Mouse (Mus musculus) neural tube, embryonic 14.5 days (tissue): Measurements from ENCODE around the gene Zfp599. TPM values are rescaled to one million over a fixed set of nuclear protein-coding genes. Genes with fewer than 3 reads are reported as not detected.

ENCODE experiments used
- ATAC-seq: fragments of 200-750 bp; cut with Nextera tagmentation; 2 replicates; pipeline ENCODE4 v1.8.0; 2017; ENCODE audit warnings: low read depth, mild to moderate bottlenecking, moderate TSS enrichment, moderate library complexity
- H3K27ac ChIP-seq: fragments of 300-500 bp; sonication (generic); 2 replicates; pipeline ENCODE4 v1.5.1; 2014; ENCODE audit warnings: low read depth, mild to moderate bottlenecking, control low read depth, low read length, moderate library complexity, mixed read lengths
- H3K27me3 ChIP-seq: fragments of 300-500 bp; sonication (generic); 2 replicates; pipeline ENCODE4 v1.6.1; 2014; ENCODE audit warnings: low read length; ENCODE audit not compliant: control insufficient read depth, insufficient read depth
- H3K36me3 ChIP-seq: fragments of 300-500 bp; sonication (generic); 2 replicates; pipeline ENCODE4 v1.6.1; 2014; ENCODE audit warnings: low read length, mixed read lengths; ENCODE audit not compliant: control insufficient read depth, insufficient read depth
- H3K4me1 ChIP-seq: fragments of 300-500 bp; sonication (generic); 2 replicates; pipeline ENCODE4 v1.6.1; 2014; ENCODE audit warnings: low read length; ENCODE audit not compliant: control insufficient read depth, insufficient read depth
- H3K4me2 ChIP-seq: fragments of 300-500 bp; sonication (generic); 2 replicates; pipeline ENCODE4 v1.6.1; 2014; ENCODE audit warnings: mild to moderate bottlenecking, low read depth, low read length, control low read depth
- H3K4me3 ChIP-seq: fragments of 300-500 bp; sonication (generic); 2 replicates; pipeline ENCODE4 v1.5.1; 2014; ENCODE audit warnings: low read depth, low read length, control low read depth, mixed read lengths
- H3K9ac ChIP-seq: fragments of 300-500 bp; sonication (generic); replicated peaks from 2 replicates; pipeline ENCODE4 v1.6.1; 2014; ENCODE audit warnings: low read depth, mild to moderate bottlenecking, control low read depth, low read length, mixed read lengths
- H3K9me3 ChIP-seq: fragments of 300-500 bp; sonication (generic); 2 replicates; pipeline ENCODE4 v1.6.1; 2016; ENCODE audit warnings: low read length; ENCODE audit not compliant: control insufficient read depth
- WGBS: fragments of 180-500 bp; shearing (Covaris S2); extraction: QIAGEN DNeasy Blood & Tissue Kit; methylation state at CpG from one replicate; pipeline ENCODE4 v1.1.7; 2014; 5-methylcytosine and 5-hydroxymethylcytosine counted together
- polyA plus RNA-seq: library from polyadenylated mRNA; unstranded; fragments of >200 nt; fragmentation: Nextera tagmentation; extraction: Ambion mirVana; gene quantifications from 2 replicates; pipeline ENCODE4 v1.2.1, GENCODE M21; 2014

The Zfp599 gene
- polyA plus RNA-seq, 1 experiment from 2014 or later = 10.8 TPM

GRCm38 (mm10) chr9:22213785-22214194 lies 45.9 kb downstream of the Zfp599 start:
- no peak for ATAC-seq
- Histone ChIP-seq H3K4me1 (no peaks in the 10 kb centered on the region), H3K9me3 (no peaks in the 10 kb centered on the region), H3K36me3 (no peaks in the 10 kb centered on the region), H3K4me2 (no peak overlapping the region), H3K9ac (no peak overlapping the region), H3K4me3 (no peak overlapping the region), H3K27me3 (no peaks in the 10 kb centered on the region), H3K27ac (no peak overlapping the region)
- WGBS = 71% methylated on average over 2 of the region's 2 CpGs

Other genes starting within 250 kb of the Zfp599 start
- 132 and 146 TPM in 2 replicates for gene Elavl3, start 207.9 kb downstream of the Zfp599 start, polyA plus RNA-seq
- not detected in 2 replicates for gene Gm49318, start 188.6 kb downstream of the Zfp599 start, polyA plus RNA-seq
- gene Zfp653, start 188.5 kb downstream of the Zfp599 start, polyA plus RNA-seq = 13.5 and 14.2 TPM in 2 replicates
- 56.8 and 64.2 TPM in 2 replicates for gene Ecsit, start 174.5 kb downstream of the Zfp599 start, polyA plus RNA-seq
- 0.43 and 0.66 TPM in 2 replicates for gene Cnn1, start 160.7 kb downstream of the Zfp599 start, polyA plus RNA-seq
- gene Elof1, start 142.7 kb downstream of the Zfp599 start, polyA plus RNA-seq = 177 and 196 TPM in 2 replicates
- gene Acp5, start 124.2 kb downstream of the Zfp599 start, polyA plus RNA-seq = 0.26 and 0.40 TPM in 2 replicates
- 91.8 and 99.3 TPM in 2 replicates for gene Pigyl, start 103.0 kb downstream of the Zfp599 start, polyA plus RNA-seq
- gene Zfp872, start 71.8 kb downstream of the Zfp599 start, polyA plus RNA-seq = 0.17 and 0.67 TPM in 2 replicates
- gene Zfp809, start 34.2 kb downstream of the Zfp599 start, polyA plus RNA-seq = 10.7 and 12.0 TPM in 2 replicates
- gene Zfp810, start 47.8 kb upstream of the Zfp599 start, polyA plus RNA-seq = 37.7 and 42.8 TPM in 2 replicates
- gene Anln, start 129.3 kb upstream of the Zfp599 start, polyA plus RNA-seq = 2.3 and 5.3 TPM in 2 replicates
- gene 9530077C05Rik, start 151.6 kb upstream of the Zfp599 start, polyA plus RNA-seq = 11.3 and 15.1 TPM in 2 replicates
- not detected in 2 replicates for gene Gm17545, start 194.4 kb upstream of the Zfp599 start, polyA plus RNA-seq
- 71.1 and 75.9 TPM in 2 replicates for gene Rp9, start 209.8 kb upstream of the Zfp599 start, polyA plus RNA-seq
- gene Bbs9, start 215.8 kb upstream of the Zfp599 start, polyA plus RNA-seq = 19.1 and 19.4 TPM in 2 replicates